Mouse (Mus musculus): ENCODE data around the gene Rap1gds1.

- TF ChIP-seq CTCF (IDR thresholded peaks at IDR 0.05; ENCODE audit: borderline replicate concordance, extremely low read depth, insufficient read depth, insufficient read length) = no peak
- TF ChIP-seq POLR2A (IDR thresholded peaks at IDR 0.05; ENCODE audit: borderline replicate concordance, extremely low read depth, insufficient read depth, insufficient read length, poor library complexity, severe bottlenecking) = no peak
Measured at GRCm38 (mm10) chr3:139083778-139084539, 9.0 kb upstream of the Rap1gds1 start.

Data from brain, embryonic 14.5 days (tissue).